Mouse (Mus musculus) MN1 (cell line): ENCODE results near the gene Zfp512b.

Source experiments
- DNase-seq: peaks from one replicate; pipeline ENCODE4 v3.0.0-alpha.2; 2016; ENCODE audit warnings: low spot score

Gene Zfp512b

DNA sequence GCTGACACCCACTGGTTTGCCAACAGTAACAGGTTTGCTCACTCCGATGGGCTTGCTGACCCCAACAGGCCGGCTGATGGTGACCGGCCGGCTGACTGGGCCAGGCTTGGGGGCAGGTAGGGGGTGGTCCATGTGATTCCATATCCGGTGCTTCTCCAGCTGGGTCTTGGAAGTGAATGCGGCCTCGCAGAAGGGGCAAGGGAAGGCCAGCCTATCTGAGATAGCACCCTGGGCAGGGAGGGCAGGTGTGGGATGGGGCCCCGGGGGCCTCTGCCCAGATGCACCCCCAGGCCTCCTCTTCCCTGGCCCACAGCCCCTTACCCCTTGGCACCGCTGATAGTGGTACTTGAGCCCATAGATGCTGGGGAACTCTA, 2.9 kb downstream of the Zfp512b start:
- DNase-seq: no peak

DNA sequence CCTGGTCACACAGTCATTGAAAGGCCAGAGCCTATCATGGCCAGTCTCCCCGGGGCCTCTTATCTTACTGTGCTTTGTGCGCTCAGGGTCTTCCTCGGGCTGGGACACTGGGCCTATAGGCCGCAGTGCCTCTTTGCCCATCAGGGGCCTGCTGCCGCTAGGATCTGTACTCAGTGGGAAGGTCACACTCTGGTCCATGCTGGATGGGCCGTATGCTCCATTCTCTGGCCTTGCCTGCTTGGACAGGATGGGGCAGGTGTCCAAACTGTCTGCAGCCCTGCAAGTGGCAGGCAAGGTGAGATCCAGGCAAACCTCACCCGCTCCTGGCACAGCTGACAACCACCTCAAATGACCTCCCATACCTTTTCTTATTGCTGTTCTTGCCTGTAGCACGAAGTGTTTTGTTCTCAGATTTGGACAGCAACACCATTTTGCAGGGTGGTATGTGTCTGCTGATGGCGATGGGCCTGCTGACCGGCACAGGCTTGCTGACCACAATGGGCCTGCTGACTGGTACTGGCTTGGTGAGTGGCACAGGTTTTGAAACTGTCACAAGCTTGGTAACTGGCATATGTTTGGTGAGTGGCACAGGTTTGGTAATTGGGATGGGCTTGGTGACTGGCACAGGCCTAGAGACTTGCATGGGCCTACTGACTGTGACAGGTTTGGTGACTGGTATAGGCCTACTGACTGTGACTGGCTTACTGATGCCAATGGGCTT, 3.4 kb downstream of the Zfp512b start:
- DNase-seq: no peak

DNA sequence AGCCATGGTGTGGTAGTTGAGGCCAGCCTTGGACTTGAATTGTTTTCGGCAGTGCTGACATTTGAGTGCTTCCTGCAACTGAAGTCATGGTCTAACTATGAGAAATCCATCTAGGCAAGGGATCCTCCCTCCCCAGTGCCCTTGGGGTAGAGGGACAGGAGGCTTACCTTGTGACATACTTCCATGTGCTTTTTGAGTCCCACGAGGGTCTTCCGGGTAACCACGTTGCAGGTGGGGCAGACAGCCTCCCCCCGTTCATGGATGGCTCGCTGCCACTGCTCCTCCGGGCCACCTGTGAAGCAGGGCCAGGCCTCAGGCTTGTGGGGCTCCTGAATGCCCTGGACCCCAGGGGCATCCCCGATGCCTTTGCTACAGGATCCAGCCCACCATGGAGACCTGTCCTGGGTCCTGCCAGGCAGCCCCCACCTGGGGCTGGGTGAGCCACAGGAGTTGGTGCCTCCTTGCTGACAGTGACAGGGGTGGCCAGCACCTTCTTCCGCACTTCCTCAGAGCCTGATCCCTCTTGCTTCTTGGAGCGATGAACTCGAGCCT, 4.3 kb downstream of the Zfp512b start:
- DNase-seq: no peak

DNA sequence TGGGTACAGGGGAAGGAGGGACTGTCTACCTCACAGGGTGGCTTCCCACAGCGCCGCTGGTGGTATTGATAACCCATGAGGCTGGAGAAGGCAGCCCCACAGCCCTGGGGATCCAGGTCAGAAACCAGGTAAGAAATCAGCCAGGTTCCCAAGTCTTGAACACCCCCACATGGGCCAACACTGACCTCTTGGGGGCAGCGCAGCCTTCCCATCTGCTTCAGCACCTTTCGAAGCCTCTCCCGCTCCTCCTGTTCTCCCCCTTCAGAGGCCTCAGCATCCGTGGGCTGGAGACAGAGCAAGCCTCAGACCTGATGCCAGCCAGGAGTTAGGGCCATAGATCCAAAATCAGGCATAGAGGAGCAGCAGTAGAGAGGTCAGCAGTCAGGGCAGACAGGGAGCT, 4.8 kb downstream of the Zfp512b start:
- no peak for DNase-seq

DNA sequence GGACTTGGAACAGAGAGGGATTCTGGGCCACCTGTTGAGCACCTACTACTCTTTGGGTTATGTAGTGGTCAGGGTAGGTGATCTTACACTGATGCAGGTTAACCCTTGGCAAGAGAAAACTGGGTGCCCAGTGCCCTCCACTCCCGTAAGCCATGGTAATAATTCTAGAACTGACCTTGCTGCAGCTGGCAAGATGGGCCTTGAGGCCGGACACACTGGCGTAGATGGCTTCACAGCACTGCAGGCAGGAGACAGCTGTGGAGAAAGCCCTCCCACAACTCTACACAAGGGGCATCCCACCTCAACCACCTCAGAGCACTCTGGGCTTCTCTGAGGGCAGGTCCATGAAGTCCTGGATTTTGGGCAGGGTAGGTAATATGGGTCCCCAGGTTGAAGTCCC, 6.5 kb downstream of the Zfp512b start:
- no peak for DNase-seq

DNA sequence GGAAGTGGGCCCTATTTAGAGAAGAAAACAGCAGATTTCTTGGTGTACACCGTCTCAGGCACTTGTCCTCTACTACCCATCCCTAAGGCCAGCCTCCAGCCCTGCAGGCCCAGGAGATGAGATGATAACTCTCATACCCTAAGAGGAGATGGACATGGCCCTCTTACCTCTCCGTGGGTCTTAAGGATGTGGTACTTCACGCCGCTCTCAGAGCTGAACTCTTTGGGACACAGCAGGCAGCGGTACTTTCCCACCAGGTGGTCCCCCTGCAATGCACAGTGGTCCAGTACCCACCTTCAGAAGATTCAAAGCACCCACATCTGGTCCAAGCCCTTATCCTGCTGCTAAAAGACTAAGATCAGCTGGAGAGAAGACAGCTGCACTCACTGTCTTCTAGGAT, 7.1 kb downstream of the Zfp512b start:
- no peak for DNase-seq

DNA sequence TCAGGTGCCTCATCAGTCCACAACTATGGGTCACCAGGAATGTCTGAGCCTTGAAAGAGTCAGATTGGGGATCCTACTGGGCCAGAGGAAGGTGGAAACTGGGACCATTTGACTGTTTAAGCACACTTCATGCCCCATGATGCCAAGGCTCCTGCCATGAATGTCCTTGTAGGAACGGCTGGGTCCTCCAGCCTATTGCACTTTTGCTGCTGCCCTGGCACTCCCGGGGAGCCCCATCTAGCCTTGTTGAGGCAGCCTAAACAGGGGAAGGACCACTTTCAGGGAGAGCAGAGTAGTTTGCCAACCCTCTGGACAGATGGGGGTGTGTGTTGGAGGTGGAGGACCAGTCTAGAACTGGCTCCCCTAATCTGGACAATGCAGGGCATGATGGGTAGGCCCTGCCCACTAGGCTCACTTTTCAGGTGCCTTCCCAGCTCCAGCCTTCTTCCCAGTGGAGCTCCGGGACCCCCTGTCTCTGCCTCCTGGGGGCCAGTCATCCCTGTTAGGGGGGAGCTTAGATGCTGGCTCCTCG, 8.1 kb downstream of the Zfp512b start, which contains the start of gene Uckl1:
Gene Uckl1 (minus strand): TSS at position 482 of the 532 bp plus-strand sequence.
- no peak for DNase-seq

DNA sequence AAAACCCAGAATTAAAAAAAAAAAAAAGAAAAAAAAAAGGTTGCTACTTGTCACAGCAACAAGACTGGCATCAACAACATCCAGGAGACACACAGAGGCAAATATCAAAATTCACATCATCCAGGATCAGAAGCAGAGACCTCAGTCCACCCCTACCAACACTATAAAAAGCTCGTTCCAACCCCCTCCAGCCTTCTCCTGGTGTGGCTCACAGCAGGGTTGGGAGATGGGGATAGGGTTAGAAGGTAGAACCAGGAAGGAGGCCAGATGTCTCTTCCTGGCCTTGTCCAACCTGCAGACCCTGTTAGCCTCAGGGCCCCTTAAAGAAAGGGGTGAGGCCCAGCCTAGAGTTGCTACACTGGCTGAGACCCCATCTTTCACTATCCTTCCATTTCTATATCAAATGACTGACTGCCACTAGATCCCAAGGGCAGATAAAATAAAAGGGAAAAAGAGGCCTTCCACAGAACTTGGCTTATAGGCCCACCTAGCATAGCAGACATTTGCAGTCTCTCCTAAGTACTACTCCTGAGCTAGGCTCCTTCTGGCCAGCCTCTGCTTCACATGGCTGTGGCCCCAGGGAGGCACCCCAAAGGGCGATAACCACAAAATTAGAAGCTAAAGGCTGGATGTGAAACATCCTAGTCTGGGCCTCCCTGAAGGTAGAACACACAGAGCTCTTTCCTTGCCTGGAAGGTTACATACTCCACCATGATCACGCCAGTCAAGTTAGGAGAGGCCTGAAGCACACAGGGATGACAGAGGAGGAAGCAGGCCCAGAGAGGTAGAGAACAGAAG, 8.9 kb downstream of the Zfp512b start:
- no peak for DNase-seq

DNA sequence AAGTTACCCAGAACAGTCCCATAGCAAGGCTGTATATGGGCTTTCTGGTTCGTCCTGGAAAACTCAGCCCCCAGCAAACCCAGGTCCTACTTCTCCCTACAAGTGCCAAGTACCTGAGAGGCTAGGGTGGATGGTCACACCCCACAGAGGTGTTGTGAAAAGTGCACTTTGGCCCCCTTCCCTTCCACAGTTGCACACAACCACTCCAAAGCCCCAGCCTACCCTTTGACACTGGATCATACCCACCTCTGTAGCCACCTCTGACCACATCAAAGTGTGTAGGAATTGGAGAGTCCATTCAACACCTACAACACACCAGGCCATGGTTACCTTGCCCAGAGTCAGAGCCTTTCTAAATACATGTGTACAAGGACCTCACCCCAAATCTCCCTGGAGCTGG, 9.7 kb downstream of the Zfp512b start:
- DNase-seq: no peak

DNA sequence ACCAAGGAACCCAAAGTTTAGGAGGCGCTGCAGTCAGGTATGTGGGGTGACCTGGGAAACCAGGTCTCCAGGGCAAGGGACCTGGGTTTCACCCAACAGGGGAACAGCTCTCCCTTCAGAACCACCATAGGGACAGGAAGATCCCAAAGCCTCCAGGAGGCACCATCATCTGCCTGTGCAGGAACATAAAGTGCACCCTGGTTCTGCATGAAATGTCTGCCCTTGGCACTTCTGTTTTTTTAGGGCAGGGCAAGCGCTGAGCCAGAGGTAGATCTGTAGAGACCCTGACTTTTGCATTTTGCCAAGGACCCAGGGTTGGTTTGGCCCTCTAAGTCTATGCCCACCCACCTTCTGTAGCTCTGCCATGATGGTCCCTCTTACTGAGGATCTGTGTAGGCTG, 10.2 kb downstream of the Zfp512b start:
- DNase-seq: no peak

DNA sequence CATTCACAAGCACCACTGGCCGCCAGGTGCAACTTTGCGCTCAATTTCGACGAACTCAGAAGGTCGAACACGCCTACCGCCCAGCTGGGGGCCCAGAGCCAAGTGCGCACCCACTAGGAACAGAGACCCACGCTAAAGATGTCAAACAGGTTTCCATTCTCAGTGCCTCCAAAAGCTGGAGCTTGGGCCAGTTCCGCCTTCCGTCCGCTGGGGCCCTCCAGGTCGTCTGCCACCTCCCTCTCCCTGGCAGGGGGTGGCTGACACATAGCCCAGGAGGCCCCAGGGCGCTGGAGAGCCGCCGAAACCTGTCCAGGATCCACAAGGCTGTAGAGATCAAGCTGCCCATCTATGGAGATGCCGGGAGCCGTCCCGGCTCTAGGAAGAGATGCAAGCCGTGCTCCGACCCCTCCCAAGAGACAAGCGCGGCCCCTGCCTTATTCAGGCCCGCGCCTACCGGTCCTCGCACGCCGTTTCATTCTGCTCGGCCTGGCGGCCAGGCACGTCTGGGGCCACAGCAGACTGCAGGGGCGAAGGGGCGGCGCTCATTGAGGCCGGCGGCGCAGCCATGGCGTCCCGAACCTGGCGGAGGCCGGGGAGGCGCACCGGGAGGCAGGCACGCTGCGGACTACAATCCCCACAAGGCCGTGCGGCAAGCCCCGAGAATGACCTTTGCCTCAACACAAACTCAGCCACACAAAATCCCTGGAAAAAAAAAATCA, 11.0 kb downstream of the Zfp512b start:
- DNase-seq: peak; percentile 87

DNA sequence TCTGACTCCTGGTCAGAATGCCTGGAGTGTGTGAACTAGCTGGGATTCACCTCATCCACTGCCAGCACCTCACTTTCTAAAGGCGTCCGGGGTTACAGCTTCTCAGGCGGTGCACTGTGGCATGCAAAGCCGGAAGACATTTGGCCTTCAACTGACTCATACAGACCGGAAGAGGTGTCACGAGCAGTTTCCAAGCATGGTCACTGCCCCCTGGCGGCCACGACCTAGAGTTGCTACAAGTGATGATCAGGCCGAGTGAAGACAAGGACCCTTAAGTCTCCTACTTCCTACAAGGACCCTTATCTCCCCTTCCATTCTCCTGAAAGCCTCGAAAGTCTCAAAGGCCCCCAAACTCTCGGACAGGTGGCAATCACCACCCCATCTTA, 11.6 kb downstream of the Zfp512b start:
- DNase-seq: peak; percentile 92

DNA sequence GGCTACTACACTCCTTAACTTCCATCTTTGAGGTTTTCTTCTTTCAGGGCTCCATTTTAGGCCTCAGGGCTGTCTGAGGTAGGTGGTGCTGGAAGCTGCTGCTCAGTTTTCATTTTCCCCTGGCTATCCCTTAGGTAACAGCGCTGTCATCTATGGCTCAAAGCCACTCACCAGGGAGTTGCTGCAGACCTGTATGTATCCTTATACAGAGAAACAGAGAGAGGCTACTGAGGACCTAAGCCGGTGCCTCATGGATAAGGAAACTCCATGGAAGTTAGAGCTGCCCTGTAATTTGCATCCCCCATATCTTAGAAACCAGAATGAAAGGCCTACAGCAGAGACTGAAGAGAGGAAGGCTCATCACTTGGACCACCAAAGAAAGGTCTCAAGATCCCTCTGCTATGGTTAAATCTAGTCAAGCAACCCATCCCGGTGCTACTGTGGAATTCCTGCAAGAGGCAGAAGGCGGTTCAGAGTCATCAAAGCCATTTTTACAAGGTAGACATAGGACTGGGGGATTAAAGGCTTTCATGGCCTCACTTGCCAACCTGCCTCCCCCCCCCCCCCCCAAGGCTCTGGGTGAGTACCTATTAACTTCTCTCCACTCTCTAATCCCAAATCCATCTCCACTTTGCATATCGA, 12.4 kb downstream of the Zfp512b start:
- DNase-seq: no peak

DNA sequence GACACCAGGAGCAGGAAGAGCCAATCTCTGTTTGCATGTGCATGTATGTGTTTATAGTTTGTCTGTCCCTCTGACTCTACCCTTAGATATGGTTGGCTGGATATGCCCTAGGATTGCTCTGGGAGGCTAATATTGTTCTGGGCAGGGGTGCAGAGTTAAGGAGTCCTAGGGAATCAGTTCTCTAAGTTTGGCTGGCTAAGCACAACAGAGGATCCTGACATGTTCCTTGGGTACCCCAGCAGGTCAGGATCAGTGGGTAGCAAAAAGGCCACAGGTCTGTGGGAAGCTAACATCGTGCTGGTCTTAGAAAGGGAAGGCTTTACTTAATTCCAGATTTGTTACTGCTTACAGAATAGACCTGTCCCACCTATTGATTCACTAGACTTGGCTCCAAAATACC, 12.9 kb downstream of the Zfp512b start:
- no peak for DNase-seq

DNA sequence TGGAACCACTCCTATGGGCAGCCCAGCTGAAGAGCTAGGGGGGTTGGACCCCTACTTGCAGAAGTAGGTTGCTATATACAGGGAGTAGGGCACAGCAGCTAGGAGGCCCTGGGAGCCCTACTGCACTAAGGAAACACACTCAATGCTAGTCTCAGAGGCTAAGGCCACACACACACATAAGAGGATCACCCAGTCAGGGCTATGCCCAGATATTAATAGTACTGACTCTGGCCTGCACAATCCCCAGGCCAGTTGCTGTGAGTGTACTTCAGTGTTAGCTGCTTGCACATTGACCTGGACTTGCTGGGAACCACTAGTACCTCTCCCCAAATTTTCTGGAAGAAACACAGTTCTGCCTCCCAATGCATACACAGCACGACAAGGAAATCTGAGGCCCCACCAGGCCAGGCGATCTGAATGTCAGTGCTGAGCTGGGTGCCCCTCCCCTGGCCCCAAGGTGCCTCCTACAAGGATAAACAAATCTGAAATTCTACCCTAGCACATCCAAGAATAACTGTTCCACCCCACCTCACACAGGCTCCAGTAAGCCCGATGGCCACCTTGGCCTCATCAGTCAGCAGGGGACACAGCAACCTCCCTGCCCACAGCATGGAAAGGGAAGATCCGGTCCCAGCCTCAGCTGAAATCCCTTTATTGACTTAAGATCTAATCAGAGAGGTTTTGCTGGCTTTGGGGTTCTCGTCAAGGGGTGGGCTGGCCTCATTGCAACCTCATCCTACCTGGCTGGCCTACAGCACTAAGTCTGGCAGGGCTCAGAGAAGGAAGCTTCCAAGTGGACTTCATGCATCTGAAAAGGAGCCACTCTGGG, 13.6 kb downstream of the Zfp512b start:
- no peak for DNase-seq

DNA sequence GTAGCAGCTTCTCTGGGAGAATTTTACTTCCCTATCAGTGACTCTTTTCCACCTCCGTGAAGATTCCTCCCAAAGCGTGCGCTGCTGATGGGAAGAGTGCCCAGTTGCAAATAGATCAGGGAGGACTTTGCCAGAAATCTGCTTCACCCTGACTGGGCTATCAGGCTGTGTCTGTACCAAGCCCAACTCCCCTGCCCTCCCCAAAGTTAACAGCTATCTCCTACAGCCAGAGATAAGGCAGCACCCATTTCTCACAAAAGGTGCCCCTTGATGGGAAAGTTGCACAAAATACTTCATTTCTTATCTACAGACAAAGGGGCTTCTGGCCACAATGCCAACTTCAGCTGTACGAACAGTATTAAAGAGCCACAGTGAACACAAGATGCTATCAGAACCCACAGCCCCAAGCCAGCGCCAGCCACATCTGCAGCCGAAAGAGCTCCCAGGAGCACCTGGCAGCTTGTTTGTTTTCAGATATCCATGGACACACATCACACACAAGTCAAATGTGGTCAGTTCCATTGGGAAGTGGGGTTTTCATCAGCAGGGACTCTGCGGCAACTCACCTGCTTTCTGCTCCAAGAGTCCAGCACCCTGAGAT, 14.5 kb downstream of the Zfp512b start:
- peak; percentile 52 for DNase-seq

DNA sequence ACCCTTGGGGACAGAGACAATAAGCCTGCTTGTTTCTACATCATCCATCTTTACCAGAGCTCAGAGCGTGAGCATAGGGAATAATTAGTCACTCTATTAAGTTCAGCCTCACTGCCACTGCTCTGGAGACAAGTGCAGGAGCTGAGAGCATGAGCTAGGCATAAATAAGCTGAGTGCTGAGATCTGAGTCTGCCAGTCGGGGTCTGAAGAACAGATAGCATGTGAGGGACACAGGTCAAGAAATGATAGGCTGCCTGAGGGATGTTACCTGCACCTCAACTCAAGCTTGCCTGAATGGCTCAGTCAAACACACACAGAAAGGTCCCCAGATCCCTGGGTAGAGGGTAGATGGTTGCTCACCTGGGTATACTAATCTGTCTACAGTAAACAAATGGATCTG, 15.5 kb downstream of the Zfp512b start:
- no peak for DNase-seq

DNA sequence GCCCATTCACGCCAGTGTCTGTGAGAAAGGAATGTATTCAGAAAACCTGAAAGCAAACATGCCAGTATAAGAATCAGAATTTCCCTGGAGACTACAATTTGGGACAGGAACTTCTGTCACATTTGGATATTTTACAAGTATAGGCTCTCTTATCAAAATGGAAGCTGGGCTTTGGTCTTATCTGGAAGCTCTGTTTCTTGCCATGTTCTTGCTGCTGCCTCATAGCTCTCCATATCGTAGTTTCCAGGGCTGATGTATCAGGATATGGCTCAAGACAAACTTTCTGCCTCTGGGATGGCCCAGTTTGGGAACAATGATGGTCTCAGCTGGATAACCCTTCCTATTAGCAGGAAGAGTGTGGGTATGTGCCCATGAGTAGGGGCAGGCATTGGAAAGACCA, 16.0 kb downstream of the Zfp512b start:
- no peak for DNase-seq

DNA sequence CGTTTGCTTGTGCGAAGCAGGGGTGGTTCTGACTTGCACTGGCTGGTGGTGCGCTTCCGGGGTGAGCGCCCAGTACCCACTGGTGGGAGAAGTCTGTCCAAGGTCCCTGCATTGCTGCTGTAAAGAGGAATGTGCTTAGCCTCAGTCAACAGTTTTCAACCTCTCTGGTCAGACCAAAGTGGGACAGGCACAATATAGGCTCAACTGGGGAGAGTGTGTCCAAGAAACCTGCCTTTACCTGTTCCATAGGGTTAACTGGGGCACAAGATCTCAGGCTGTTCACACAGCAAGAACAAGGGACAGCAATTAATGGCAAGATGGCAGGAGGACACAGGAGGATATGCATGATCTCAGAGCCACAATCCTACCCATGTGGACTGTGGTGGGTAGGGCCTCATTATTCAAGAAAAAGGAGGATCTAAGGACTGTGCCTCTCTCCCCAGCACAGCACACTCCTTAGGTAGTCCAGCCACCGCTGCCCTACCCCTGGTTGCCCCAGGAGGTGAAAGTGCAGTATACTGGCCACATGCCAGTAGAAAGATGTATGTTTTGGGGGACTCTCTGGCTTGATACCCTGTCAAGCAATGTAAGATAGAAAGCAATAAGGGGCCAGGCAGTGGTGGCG, 17.6 kb downstream of the Zfp512b start:
- no peak for DNase-seq

DNA sequence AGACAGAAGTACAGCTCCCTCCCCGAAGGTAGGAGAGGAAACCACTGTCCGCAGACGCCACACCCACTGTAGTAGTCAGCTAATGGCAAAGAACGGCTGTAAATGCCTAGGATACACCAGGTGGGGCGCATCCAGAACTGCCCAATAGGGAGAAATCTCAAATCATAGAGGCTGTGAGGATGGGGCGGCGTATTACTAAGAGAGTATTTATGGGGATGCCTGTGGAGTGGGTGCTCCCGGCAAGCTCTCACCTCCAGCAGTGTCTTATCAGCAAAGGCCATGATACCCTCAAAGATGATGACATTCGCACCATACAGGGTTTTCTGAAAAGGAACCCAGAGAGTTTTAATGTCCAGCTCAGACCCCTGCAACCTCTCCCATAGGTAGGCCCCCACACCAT, 18.6 kb downstream of the Zfp512b start:
- DNase-seq: no peak
